Mouse (Mus musculus) kidney, adult 2 months (tissue): ENCODE measurements around the gene Capzb.

ENCODE experiments used
- CTCF ChIP-seq: fragments of 200-500 bp; conservative IDR thresholded peaks from 2 replicates; pipeline ENCODE4 v1.5.1; 2011; ENCODE audit warnings: low read depth, mild to moderate bottlenecking, control low read depth, low read length, moderate library complexity, mixed read lengths; ENCODE audit not compliant: insufficient read depth, insufficient read length
- POLR2A ChIP-seq: fragments of 200-500 bp; IDR thresholded peaks from one replicate; pipeline ENCODE4 v1.6.1; 2011; ENCODE audit warnings: low read depth, low read length, control low read depth

DNA sequence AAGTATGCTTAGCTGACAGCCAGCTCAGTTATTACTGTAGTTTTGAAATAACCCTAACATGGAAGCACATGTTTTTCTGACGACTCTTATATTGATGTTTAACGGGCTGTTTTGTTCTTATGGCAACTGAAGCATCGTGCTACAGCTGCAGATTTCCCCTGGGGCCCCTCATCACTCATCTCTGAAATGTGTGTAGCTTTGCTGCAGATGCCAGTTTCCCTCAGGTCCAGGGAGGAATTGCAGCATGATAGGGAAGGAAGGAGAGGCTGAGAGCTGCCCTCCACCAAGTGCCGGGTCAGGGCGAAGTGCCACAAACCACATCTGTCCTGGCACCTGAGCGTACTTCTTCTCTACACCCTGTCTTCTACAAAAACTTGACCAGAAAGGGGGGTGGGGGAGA, 47.6 kb downstream of the Capzb start:
- TF ChIP-seq POLR2A, result no peak
- no peak for TF ChIP-seq CTCF
